Mouse (Mus musculus) gastrocnemius, postnatal 14 days (tissue): ENCODE results near the gene Atp8b5. TPM values are rescaled to one million over a fixed set of nuclear protein-coding genes. Genes with fewer than 3 reads are reported as not detected.
A peak's percentile ranks its signal among the peaks of the same experiment; 100 is the strongest.

Source experiments
- DNase-seq: peaks from one replicate; pipeline ENCODE4 v3.0.0; 2021; ENCODE audit warnings: mixed read lengths
- intact Hi-C: fragments of 180-260 bp; cut with DNase I; formaldehyde crosslinking; loops from one replicate; pipeline ENCODE4 v1.15.1; 2025; ENCODE audit warnings: low total_unique reads
- total RNA-seq, 2 experiments: library from RNA; stranded (reverse); gene quantifications; 2 replicates each; pipeline ENCODE4 v1.2.3; 2021

Atp8b5 gene
- total RNA-seq, 2 experiments from 2014 or later: 0.09 to 0.10 TPM

GRCm38 (mm10) chr4:43400976-43401375, 134.0 kb downstream of the Atp8b5 start:
- intact Hi-C loops: no loop called here
- DNase-seq: peak; percentile 61

DNA sequence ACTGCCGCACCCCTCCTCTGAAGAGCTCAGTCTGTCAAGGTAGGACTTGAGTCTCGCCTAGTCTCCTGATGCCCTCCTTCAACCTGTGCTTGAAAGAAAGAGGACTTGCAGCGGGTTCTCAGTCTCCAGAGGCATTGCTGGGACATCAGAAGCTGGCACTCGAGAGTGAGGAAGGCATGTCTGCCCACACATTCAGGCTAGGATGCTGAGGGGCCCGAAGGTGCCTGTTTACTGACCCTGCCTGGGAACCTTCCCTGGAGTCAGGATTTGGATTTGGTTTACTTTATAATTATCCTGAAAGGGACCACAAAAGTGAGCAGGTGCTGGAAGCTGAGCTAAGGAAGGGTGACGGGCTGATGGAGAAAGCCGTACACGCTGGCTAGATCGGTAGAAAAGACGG, 134.5 kb downstream of the Atp8b5 start:
- no peak for DNase-seq

DNA sequence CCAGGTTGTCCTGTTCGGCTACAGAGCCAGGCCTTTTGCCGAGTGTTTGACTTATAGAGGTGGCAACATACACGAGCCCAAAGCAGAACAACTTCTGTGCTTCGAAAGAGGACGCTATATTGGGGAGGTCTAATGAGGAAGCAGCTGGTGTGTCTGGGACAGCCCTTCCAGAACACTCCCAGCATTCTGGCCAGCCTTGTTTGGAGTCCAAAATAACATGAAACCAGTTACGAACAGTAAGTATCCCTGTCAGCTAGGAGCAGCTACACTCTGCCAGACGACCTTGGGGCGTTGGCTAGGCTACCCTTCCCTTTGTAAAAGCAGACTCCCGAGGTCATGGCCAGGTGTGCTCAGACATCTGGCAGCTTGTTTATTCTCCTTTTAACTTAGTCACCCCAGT, 135.3 kb downstream of the Atp8b5 start:
- peak; percentile 56 for DNase-seq
- intact Hi-C loops: no loop called here

More for the DNA sequence above, 134.5 kb downstream of the Atp8b5 start:
- intact Hi-C loops: no loop called here

DNA sequence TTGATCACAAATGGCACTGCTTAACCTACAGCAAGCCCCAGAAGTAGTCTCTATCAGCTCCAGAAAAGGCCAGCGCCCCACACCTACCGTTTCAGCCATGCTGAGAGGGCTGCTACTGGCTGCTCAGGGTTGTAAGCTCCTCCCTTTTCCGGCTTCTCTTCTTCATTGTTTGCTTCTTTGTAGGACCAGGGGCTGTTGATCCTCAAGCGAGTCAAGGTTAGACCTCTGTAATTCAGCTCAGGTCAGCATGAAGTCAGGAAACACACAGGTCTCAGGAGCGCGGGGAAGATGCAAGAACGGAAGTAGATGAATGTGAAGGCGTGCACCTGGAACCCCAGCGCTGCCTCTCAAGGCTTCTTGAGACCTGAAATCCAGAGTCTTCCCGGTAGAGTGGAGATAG, 137.7 kb downstream of the Atp8b5 start:
- DNase-seq: no peak
- intact Hi-C loops: no loop called here

GRCm38 (mm10) chr4:43406162-43406971, 139.4 kb downstream of the Atp8b5 start:
- intact Hi-C loops: no loop called here
- peak; percentile 86 for DNase-seq

DNA sequence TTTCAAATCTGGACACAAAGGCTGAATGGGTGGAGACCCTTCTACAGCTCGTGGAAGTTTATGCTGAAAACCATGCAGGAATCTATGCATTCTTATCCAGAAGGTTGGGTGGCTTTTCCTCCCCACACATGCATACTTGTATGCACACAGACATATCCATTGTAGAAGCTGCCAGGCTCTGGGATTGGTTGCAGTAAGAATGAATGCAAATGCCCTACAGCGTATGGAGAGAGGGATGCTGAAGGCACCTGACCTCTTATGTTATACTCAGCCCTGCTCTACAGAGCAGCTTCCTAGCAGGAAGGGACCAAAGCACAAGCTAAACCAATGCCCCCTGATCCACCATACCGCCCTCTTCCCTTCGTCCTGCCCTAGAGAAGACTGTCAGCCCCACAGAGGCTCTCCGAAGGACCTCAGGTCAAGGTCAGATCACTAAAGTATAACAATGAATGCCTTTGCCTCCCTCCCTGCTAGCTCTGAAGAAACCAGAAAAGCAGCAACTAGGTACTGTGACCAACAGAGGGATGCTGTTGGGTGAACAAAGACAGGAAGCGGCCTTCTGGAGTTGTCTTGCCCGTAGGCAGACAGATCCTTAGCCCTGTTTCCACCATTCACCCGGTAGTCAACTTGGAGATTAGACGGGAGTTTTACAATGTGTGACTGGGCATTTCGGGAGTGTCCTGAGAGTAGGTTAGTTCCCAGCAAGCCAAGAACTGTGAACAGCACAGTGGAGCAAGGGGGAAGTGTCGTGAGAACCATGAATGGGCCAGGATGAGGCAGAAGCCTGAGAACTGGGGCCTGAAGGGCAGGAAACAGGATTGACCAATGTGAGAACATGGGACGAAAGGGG, 140.3 kb downstream of the Atp8b5 start:
- DNase-seq: no peak
- intact Hi-C loops: no loop called here

DNA sequence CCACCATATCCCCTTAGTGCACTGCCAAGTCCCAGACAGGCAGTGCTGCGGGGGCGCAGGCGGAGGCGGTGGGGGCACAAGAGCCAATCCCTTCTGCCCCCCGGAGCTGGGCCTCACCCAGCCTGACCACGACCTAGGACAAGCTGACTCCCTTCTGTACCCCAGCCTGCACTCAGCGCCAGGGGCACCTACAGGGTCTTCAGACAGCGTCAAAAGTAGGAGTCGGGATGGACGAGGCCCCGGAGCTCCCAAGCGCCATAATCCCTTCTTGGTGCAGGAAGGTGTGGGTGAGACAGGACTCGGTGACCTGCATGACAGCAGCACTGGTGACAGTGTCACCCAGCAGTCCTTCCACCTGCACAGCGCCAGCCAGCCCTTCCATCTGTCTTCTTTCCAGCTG, 147.8 kb downstream of the Atp8b5 start:
- intact Hi-C loops: no loop called here
- no peak for DNase-seq

DNA sequence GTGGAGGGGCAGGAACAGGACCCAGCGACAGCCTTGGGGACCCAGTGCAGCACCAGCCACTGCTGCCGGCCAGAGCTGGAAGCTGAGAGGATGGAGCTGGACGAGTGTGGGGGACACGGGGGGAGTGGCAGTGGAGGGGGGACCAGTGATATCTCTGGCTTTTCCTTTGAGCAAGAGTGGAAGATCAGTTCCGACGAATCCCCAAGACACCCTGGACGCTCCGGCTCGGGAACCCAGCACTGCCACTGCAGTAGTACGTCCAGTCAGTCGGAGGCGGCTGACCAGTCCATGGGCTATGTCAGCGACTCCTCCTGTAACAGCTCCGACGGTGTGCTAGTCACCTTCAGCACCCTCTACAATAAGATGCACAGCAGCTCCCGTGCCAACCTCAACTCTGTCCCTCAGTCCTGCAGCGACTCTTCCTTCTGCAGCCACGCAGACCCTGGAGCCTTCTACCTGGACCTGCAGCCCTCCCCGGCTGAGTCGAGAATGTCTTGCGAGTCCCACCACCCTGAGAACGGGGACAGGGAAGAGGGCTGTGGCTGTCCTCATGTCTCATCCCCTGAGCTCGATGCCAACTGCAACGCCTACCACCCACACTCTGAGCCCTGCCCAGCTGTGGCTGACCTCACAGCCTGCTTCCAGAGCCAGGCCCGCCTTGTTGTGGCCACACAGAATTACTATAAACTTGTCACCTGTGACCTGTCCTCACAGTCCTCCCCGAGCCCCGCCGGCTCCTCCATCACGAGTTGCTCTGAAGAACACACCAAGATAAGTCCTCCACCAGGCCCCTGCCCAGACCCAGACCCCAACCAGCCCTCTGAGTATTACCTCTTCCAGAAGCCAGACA, 148.5 kb downstream of the Atp8b5 start:
- no peak for DNase-seq
- intact Hi-C loops: no loop called here

DNA sequence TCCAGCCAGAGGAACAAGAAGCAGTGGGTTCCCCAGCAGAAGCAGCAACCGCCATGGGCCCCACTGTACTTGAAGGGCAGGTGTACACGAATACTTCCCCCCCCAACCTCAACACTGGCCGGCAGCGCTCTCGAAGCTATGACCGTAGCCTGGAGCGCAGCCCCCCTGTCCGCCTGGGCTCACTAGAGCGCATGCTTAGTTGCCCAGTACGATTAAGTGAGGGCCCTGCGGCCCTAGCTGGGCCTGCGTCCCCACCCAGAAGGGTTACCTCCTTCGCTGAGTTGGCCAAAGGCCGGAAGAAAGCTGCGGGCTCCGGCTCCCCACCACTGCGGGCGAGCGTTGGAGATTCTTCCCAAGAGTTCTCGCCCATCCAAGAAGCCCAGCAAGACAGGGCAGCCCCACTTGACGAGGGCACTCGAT, 149.1 kb downstream of the Atp8b5 start:
- intact Hi-C loops: no loop called here
- DNase-seq: no peak

- DNase-seq: no peak
- intact Hi-C loops: no loop called here
Observed at GRCm38 (mm10) chr4:43417269-43418062, 150.5 kb downstream of the Atp8b5 start.

- no peak for DNase-seq
- intact Hi-C loops: no loop called here
Observed at GRCm38 (mm10) chr4:43418450-43418849, 151.5 kb downstream of the Atp8b5 start.

GRCm38 (mm10) chr4:43418973-43419656, 152.2 kb downstream of the Atp8b5 start:
- DNase-seq: peak; percentile 36
- intact Hi-C loops: no loop called here

GRCm38 (mm10) chr4:43419801-43420281, 152.9 kb downstream of the Atp8b5 start:
- no peak for DNase-seq
- intact Hi-C loops: loop anchor here (5.0 to 10.0 kb wide), 3 partner anchors 38 to 365 kb away; partner anchors contain the start of genes Atp8b5, Rusc2 and Unc13b

DNA sequence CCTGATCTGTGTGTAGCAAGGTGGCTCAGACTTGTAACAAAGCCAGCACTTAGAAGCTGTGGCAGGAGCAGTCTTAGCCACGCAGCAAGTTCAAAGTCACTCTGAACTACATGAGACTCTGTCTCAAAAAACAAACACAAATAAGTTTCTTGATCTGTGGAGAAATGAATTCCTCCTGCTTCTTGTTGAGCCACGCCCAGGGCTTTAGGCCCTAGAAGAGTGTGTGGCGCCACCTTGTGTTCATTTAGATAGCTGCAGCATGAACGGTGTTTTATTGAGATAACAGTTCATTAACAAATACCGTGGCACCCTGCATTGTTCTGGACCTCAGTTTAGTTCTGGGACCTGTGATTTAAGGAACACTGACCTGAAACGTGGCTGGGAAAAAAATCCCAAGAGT, 153.3 kb downstream of the Atp8b5 start:
- DNase-seq: peak; percentile 74

DNA sequence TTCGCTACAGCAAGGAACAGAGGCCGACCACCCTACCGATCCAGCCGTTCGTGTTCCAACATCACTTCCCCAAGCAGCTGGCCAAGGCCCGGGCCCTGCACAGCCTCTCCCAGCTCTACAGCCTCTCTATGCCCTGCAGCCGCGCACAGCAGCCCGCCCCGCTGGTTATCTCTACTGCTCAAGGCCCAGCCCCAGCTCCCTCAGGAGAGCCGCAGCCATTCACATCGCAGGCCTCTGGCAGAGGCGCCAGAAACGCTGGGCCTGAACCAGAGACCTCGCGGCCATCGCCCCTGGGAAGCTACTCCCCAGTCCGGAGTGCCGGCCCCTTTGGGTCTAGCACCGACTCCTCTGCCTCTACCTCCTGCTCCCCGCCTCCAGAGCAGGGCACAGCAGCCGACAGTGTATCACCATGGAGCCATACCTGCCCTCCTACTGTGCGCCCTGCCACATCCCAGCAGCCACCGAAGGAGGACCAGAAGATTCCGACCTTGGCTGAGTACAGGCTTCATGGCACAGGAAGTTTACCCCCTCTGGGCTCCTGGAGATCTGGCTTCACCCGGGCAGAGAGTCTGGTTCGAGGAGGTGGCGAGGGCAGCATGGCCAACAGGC, 154.8 kb downstream of the Atp8b5 start:
- intact Hi-C loops: loop anchor here (5.0 to 10.0 kb wide), 3 partner anchors 39 to 367 kb away; partner anchors contain the start of genes Atp8b5, Rusc2 and Unc13b
- no peak for DNase-seq

More for the DNA sequence above, 153.3 kb downstream of the Atp8b5 start:
- intact Hi-C loops: loop anchor here (5.0 to 10.0 kb wide), 3 partner anchors 38 to 366 kb away; partner anchors contain the start of genes Atp8b5, Rusc2 and Unc13b
